Mouse (Mus musculus) megakaryocyte, embryonic 14.5 days (primary cell): ENCODE measurements at regions not wholly inside any gene's neighbourhood (a gene's known extent, or its start where the extent isn't known, plus 50 kb on each side); places are given as distances from the start of the nearest gene placed in this dataset.

Experiments
- H3K27me3 ChIP-seq: replicated peaks from 2 replicates; pipeline ENCODE3; 2012; ENCODE audit warnings: inconsistent platforms
- H3K36me3 ChIP-seq: replicated peaks from 2 replicates; pipeline ENCODE3; 2012; ENCODE audit warnings: low read length, inconsistent platforms, mixed read lengths
- H3K4me1 ChIP-seq: 2 replicates; pipeline ENCODE4 v1.6.1; 2012; ENCODE audit warnings: inconsistent platforms
- H3K4me3 ChIP-seq: replicated peaks from 2 replicates; pipeline ENCODE3; 2012; ENCODE audit warnings: moderate library complexity, mild to moderate bottlenecking, inconsistent platforms
- H3K9me3 ChIP-seq: 2 replicates; pipeline ENCODE4 v1.6.1; 2012; ENCODE audit warnings: inconsistent platforms
- FLI1 ChIP-seq: IDR thresholded peaks from 2 replicates; pipeline ENCODE4 v1.6.1; 2012; ENCODE audit warnings: low read length, inconsistent platforms, mixed read lengths
- GATA1 ChIP-seq: IDR thresholded peaks from 3 replicates; pipeline ENCODE4 v1.6.1; 2012; ENCODE audit warnings: mixed read lengths, low read length, inconsistent platforms, borderline replicate concordance

DNA sequence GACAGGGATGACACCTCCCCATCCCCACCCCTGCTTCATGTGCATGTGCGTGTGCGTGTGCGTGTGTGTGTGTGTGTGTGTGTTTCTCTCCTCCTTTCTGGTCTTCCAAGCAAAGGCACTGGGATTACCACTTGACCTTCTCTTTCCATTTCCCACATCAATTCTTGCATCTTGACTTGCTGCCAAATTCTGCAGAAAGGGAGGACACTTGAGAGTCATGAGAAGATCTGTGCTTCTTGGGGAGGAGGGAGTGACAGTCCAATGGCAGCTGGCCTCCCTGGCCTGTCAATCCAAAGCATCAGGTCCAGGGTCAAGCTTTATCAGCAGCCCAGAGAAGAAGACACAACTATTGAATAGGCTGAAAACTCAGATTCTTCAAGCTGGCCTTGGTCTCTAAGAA, 102.7 kb downstream of the Cd83 start:
- Histone ChIP-seq H3K9me3 (peaks cover 31% of the 10 kb centered on the region), H3K27me3 (peaks cover 26% of the 10 kb centered on the region), H3K36me3 (no peaks in the 10 kb centered on the region), H3K4me3 (no peak overlapping the region), H3K4me1 (peaks cover 3% of the 10 kb centered on the region; the same call in 1 of the 2 replicates)
- TF ChIP-seq GATA1, result no peak
- TF ChIP-seq FLI1, result no peak

DNA sequence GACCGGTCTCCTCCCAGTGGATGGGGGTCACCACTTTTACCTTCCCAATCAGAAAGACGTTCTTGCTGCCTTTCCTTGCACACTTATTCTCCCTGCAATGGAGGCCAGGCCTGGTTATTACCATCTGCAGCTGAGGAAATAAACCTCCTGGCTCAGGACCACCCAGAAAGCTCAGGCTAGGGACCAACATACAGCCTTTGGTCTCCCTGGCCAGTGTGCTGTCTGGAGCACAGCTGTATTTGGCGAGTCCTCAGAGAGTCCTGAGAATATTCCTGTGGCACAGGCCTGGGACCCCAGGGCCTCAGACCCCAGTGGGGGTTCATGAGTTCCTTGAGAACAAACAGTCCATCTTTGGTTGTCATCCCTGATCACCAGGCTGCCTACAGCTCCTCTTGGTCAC, 107.4 kb downstream of the Cd83 start:
- TF ChIP-seq FLI1 (no peak), GATA1 (no peak)
- Histone ChIP-seq H3K4me1 (peaks cover 3% of the 10 kb centered on the region; the same call in 1 of the 2 replicates), H3K36me3 (no peaks in the 10 kb centered on the region), H3K4me3 (no peak overlapping the region), H3K9me3 (peaks cover 31% of the 10 kb centered on the region), H3K27me3 (peaks cover 37% of the 10 kb centered on the region)

DNA sequence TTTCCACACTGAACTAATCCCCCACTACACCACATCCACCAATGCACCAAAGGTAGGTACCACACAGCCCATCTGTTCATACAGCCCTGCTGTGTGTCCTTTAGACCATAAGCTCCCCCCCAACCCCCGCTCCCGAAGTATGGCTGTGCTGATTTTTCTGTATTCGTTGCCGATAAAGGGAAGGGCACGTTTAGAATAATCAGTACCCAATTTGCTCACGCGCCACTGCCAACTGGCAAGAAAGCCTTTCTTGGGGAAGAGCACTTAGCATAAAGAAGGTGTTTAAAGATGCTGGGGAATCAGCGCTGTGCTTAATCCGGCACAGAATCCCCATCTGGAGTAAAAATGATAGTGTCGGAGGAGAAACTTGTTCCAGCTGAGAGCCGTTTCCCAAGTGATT, 111.4 kb downstream of the Cd83 start:
- Histone ChIP-seq H3K36me3 (no peaks in the 10 kb centered on the region), H3K9me3 (peaks cover 2% of the 10 kb centered on the region), H3K27me3 (peaks cover 32% of the 10 kb centered on the region), H3K4me3 (no peak overlapping the region), H3K4me1 (peaks cover 6% of the 10 kb centered on the region; the same call in 1 of the 2 replicates)
- TF ChIP-seq GATA1 (no peak), FLI1 (no peak)

DNA sequence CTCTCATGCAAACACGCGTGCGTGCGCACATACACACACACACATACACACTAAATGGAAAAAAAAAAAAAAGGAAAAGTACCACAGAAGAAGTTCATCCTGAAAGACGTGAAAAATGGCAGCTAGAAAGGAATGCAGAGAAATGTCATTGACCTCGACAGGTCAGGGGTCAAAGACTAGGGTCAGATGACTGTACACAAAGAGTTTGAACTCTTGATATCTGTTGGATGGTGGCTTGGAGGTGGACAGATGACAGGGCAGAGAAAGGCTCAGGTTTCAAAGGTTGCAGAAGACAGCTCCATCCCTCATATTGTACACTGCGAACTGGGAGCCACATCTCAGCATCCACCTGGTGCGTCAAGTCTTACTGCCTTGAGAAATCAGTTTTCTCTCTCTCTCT, 112.5 kb downstream of the Cd83 start:
- TF ChIP-seq GATA1 (no peak), FLI1 (no peak)
- H3K4me1 ChIP-seq, result peaks cover 5% of the 10 kb centered on the region; the same call in 1 of the 2 replicates
- peaks cover 36% of the 10 kb centered on the region for H3K27me3 ChIP-seq
- H3K4me3 ChIP-seq, result no peak overlapping the region
- H3K9me3 ChIP-seq, result no peaks in the 10 kb centered on the region
- H3K36me3 ChIP-seq, result no peaks in the 10 kb centered on the region

DNA sequence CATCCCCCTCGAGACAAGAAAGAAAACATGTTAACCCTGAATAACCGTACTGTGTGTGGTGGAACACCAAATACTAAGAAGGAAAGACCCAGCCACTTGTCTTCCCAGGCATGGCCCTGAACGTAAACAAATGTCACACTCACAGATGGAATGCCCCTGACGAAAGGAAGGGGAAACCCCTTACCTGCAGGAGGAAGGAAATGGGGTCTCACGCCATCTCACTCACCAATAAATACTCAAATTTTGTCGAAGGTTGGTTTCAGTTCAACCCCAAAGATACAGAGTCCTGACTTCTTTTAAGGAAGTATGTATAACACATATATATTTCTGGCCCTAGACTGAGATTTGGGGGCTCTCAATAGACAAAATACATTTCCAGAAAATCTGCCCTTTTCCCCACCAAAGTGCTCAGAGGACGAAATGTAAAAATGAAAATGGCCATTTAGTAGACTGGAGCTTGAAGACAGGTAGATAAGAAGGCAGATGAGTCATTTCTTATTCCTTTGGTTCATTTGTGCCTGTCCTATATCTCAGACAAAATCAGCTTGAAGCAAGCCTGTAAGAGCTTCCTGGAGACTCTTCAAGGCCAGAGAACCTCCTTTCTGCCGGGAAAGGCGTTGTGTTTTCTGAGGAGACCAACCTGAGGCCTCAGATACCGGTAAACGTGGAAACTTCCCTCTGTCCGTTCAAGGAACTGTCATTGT, 114.1 kb downstream of the Cd83 start:
- H3K4me3 ChIP-seq, result no peak overlapping the region
- H3K36me3 ChIP-seq, result no peaks in the 10 kb centered on the region
- H3K9me3 ChIP-seq, result no peaks in the 10 kb centered on the region
- H3K27me3 ChIP-seq, result peaks cover 38% of the 10 kb centered on the region
- TF ChIP-seq FLI1, result no peak
- TF ChIP-seq GATA1, result no peak
- H3K4me1 ChIP-seq, result peaks cover 5% of the 10 kb centered on the region; the same call in 1 of the 2 replicates

DNA sequence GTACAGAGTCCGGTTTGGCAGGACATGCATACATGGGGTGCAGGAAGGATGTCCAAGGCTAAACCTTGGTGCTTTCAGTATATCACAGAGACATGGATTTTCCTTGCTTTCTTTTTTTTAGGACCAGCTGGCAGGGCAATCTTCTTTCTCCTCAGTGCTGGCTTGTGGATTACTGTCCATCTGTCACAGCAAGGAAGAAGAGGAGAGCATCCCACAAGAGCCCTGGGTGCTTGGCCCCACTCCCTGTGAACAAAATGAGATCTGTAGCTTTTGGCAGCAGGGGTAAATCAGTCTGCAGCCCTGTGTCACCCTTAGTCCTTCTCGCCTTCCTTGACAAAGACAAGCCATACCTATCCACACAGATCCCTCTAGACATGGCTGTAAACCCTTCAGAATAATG, 115.5 kb downstream of the Cd83 start:
- Histone ChIP-seq H3K27me3 (peaks cover 35% of the 10 kb centered on the region), H3K4me1 (peaks cover 5% of the 10 kb centered on the region; the same call in 1 of the 2 replicates), H3K9me3 (no peaks in the 10 kb centered on the region), H3K36me3 (no peaks in the 10 kb centered on the region), H3K4me3 (no peak overlapping the region)
- no peak for TF ChIP-seq FLI1
- no peak for TF ChIP-seq GATA1

DNA sequence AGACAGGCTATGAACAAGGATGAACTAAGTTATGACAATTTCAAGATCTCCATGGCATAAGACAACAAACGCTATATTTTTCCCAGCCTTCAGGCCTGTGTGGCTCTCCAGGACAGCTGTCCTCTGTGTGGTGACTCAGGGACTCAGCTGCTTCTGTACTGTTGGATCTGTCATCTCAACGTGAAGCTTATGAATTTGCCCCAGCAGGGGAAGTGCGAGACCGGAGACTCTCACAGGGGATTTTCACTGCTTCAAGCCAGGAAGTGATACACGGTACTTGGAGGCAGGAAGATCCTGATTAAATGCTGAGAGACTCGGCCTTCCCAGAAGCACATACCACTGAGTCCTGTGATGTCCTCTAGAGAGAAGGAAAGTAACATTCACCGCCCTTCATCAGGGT, 116.2 kb downstream of the Cd83 start:
- peaks cover 33% of the 10 kb centered on the region for H3K27me3 ChIP-seq
- H3K36me3 ChIP-seq, result no peaks in the 10 kb centered on the region
- H3K4me3 ChIP-seq, result peak overlapping the region; percentile 39
- peaks cover 5% of the 10 kb centered on the region; the same call in 1 of the 2 replicates for H3K4me1 ChIP-seq
- TF ChIP-seq FLI1 (no peak), GATA1 (no peak)
- H3K9me3 ChIP-seq, result no peaks in the 10 kb centered on the region

DNA sequence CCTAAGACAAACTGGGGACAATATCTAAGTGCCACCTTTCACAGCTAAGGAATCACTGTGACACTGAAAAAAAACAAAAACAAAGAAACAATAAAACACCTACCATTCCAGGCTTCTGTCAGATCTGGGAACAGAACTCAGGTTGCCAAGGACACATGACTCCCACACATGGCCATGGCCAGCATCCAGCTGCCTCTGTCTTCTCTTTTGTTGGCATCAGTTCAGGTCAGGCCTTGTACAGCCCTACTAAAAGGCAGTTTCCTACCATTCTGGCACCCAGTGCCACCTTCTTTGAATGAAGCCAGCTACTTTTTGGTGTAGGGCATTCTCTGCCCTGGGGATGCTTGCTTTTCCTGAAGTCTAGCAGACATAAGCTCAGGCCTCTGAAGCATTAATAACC, 118.8 kb downstream of the Cd83 start:
- Histone ChIP-seq H3K4me3 (no peak overlapping the region), H3K4me1 (peaks cover 11% of the 10 kb centered on the region; the same call in 1 of the 2 replicates), H3K36me3 (no peaks in the 10 kb centered on the region), H3K9me3 (no peaks in the 10 kb centered on the region), H3K27me3 (peaks cover 50% of the 10 kb centered on the region)
- TF ChIP-seq GATA1 (no peak), FLI1 (no peak)

DNA sequence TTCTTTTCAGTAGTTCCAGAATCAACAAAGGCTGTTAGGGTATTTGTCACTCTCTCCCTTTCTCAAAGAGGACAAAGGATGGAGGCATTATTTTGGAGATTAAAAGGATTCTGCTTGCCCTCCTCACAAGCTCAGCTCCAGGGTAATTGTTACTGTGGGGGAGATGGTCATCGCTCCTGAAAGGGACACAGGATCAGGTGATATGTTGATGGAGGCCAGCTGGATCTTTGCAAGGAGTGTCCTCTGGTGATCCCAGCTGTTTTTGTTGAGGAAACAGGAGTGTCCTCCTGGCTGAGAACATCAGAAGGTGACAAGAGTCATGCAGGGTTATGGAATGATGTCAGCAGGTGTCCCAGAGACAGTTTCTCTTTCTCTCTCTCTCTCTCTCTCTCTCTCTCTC, 119.7 kb downstream of the Cd83 start:
- no peaks in the 10 kb centered on the region for H3K9me3 ChIP-seq
- peaks cover 50% of the 10 kb centered on the region for H3K27me3 ChIP-seq
- no peak for TF ChIP-seq GATA1
- TF ChIP-seq FLI1, result no peak
- no peaks in the 10 kb centered on the region for H3K36me3 ChIP-seq
- H3K4me3 ChIP-seq, result no peak overlapping the region
- H3K4me1 ChIP-seq, result peaks cover 11% of the 10 kb centered on the region; the same call in 1 of the 2 replicates

DNA sequence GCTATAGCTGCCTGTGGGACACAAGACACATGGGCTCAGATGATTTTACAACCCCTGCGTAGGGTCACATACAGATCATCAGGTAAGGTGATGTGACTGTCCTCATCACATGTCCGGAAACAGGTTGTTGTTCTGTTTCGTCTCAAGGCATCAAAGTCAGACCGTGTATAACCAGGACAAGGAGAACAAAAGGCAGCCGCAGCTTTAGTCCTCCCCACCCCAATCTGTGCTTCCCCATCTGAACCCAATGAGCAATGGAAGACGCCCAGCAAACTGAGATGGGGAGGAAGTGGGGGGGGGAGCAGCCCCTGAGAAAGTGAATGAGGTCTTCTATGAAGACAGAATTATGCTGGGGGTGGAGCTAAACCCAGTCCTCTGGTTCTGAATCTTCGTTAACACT, 121.7 kb downstream of the Cd83 start:
- Histone ChIP-seq H3K27me3 (peaks cover 50% of the 10 kb centered on the region), H3K36me3 (no peaks in the 10 kb centered on the region), H3K9me3 (no peaks in the 10 kb centered on the region), H3K4me1 (peaks cover 5% of the 10 kb centered on the region; the same call in 1 of the 2 replicates), H3K4me3 (no peak overlapping the region)
- TF ChIP-seq GATA1 (no peak), FLI1 (no peak)

DNA sequence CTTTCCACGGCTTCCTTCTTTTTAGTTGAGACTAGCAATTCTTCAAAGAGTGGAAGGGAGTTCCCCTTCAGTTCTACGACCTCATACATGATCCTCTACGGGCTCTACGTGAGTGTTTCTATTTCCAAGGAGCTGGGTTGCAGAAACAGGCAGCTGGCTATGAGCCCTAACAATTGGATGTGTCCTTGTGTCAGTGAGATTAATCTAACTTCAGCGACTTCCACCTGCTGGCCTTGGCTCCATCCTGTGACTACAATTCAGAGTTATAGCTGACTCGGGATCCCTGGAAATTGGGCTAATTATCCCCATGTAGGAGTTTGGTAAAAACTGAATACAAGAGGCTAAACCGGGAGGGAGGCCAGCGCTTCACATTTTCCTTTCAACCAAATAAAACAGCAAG, 122.8 kb downstream of the Cd83 start:
- Histone ChIP-seq H3K4me1 (peaks cover 5% of the 10 kb centered on the region; the same call in 1 of the 2 replicates), H3K27me3 (peaks cover 48% of the 10 kb centered on the region), H3K9me3 (no peaks in the 10 kb centered on the region), H3K36me3 (no peaks in the 10 kb centered on the region), H3K4me3 (no peak overlapping the region)
- TF ChIP-seq FLI1, result no peak
- no peak for TF ChIP-seq GATA1
